Mouse (Mus musculus): Measurements from ENCODE around the gene Unc5a. TPM values are rescaled to one million over a fixed set of nuclear protein-coding genes. Genes with fewer than 3 reads are reported as not detected.

The Unc5a gene
- total and polyA plus RNA-seq, 2 experiments: 0.46 to 1.6 TPM

- no peaks in the 10 kb centered on the region; the same call in 1 of the 2 replicates for H3K4me1 ChIP-seq (ENCODE audit: control insufficient read depth, insufficient read depth, low read length)
- no peak overlapping the region for H3K27ac ChIP-seq (replicated peaks; ENCODE audit: insufficient read depth, low read depth, low read length)
- H3K27me3 ChIP-seq (ENCODE audit: control insufficient read depth, insufficient read depth, low read length): no peaks in the 10 kb centered on the region
- no peak overlapping the region for H3K9ac ChIP-seq (ENCODE audit: low read depth, low read length)
- TF ChIP-seq CTCF (IDR thresholded peaks at IDR 0.05; ENCODE audit: low read depth, low read length): no peak
- TF ChIP-seq POLR2A (IDR thresholded peaks at IDR 0.05; ENCODE audit: extremely low read depth, insufficient read depth, low read length): no peak
- no peak overlapping the region for H3K4me3 ChIP-seq (ENCODE audit: insufficient read depth, low read depth, low read length)
- DNase-seq (ENCODE audit: extremely low read depth, low read depth, low spot score): no peak
- WGBS: 73% methylated on average over 5 of the region's 5 CpGs
- H3K36me3 ChIP-seq (ENCODE audit: control insufficient read depth, insufficient read depth, low read length): no peaks in the 10 kb centered on the region
- H3K79me2 ChIP-seq (ENCODE audit: control insufficient read depth, insufficient read depth, low read length): no peaks in the 10 kb centered on the region
Observed at GRCm38 (mm10) chr13:54968636-54969035, 19.4 kb downstream of the Unc5a start.

- no peak for TF ChIP-seq CTCF (IDR thresholded peaks at IDR 0.05; ENCODE audit: low read depth, low read length)
- no peak for TF ChIP-seq POLR2A (IDR thresholded peaks at IDR 0.05; ENCODE audit: extremely low read depth, insufficient read depth, low read length)
- Histone ChIP-seq H3K9ac (ENCODE audit: low read depth, low read length) (no peak overlapping the region), H3K36me3 (ENCODE audit: control insufficient read depth, insufficient read depth, low read length) (no peaks in the 10 kb centered on the region), H3K27me3 (ENCODE audit: control insufficient read depth, insufficient read depth, low read length) (no peaks in the 10 kb centered on the region), H3K4me3 (ENCODE audit: insufficient read depth, low read depth, low read length) (no peak overlapping the region), H3K27ac (replicated peaks; ENCODE audit: insufficient read depth, low read depth, low read length) (no peak overlapping the region), H3K79me2 (ENCODE audit: control insufficient read depth, insufficient read depth, low read length) (no peaks in the 10 kb centered on the region), H3K4me1 (ENCODE audit: control insufficient read depth, insufficient read depth, low read length) (no peaks in the 10 kb centered on the region; the same call in 1 of the 2 replicates)
- DNase-seq (ENCODE audit: extremely low read depth, low read depth, low spot score): no peak
- WGBS: 52% methylated on average over 9 of the region's 9 CpGs
Observed at GRCm38 (mm10) chr13:54969513-54969912, 20.3 kb downstream of the Unc5a start.

DNA sequence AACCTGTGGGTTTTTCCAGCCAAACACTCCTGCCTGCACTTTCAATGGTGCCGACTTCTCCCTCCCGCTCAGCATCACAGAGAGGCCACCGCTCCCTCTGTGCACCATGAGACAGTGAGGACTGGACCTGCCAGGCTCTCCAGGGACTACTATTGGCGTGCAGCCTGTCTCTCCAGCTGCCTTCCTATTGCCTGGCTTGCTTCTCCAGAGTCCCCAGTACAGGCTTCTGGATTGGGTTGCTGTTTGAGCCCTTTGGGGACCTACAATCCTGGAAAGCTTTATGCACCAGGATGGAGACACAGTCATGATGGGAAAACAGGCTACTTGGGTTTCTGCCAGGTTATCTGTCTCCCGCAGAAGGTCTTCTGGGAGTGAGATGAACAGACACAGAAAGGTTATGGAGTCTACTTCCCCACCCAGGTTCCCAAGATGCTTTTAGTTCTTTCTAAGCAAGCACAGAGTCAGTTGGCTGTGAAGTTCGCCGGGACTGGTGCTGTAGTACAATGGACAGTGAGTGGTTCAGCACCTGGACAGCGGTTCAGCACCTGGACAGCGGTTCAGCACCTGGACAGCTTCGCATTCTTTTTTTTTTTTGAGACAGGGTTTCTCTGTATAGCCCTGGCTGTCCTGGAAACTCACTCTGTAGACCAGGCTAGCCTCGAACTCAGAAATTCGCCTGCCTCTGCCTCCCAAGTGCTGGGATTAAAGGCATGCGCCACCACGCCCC is 21.5 kb downstream of the Unc5a start:
- Histone ChIP-seq H3K9ac (ENCODE audit: low read depth, low read length) (no peak overlapping the region), H3K36me3 (ENCODE audit: control insufficient read depth, insufficient read depth, low read length) (no peaks in the 10 kb centered on the region), H3K4me1 (ENCODE audit: control insufficient read depth, insufficient read depth, low read length) (no peaks in the 10 kb centered on the region; the same call in 1 of the 2 replicates), H3K79me2 (ENCODE audit: control insufficient read depth, insufficient read depth, low read length) (no peaks in the 10 kb centered on the region), H3K27me3 (ENCODE audit: control insufficient read depth, insufficient read depth, low read length) (no peaks in the 10 kb centered on the region), H3K27ac (replicated peaks; ENCODE audit: insufficient read depth, low read depth, low read length) (no peak overlapping the region), H3K4me3 (ENCODE audit: insufficient read depth, low read depth, low read length) (no peak overlapping the region)
- WGBS: 45% methylated on average over 14 of the region's 14 CpGs
- no peak for DNase-seq (ENCODE audit: extremely low read depth, low read depth, low spot score)
- TF ChIP-seq CTCF (IDR thresholded peaks at IDR 0.05; ENCODE audit: low read depth, low read length) (0 out of 2 replicates have a peak, but pooled peaks have one; percentile 8), POLR2A (IDR thresholded peaks at IDR 0.05; ENCODE audit: extremely low read depth, insufficient read depth, low read length) (no peak)

GRCm38 (mm10) chr13:54975546-54975945 is 26.3 kb downstream of the Unc5a start:
- Histone ChIP-seq H3K36me3 (ENCODE audit: control insufficient read depth, insufficient read depth, low read length) (no peaks in the 10 kb centered on the region), H3K27ac (replicated peaks; ENCODE audit: insufficient read depth, low read depth, low read length) (no peak overlapping the region), H3K27me3 (ENCODE audit: control insufficient read depth, insufficient read depth, low read length) (no peaks in the 10 kb centered on the region), H3K9ac (ENCODE audit: low read depth, low read length) (no peak overlapping the region), H3K4me3 (ENCODE audit: insufficient read depth, low read depth, low read length) (no peak overlapping the region), H3K4me1 (ENCODE audit: control insufficient read depth, insufficient read depth, low read length) (no peaks in the 10 kb centered on the region; the same call in 1 of the 2 replicates), H3K79me2 (ENCODE audit: control insufficient read depth, insufficient read depth, low read length) (no peaks in the 10 kb centered on the region)
- WGBS: 50% methylated on average over 3 of the region's 3 CpGs
- no peak for TF ChIP-seq CTCF (IDR thresholded peaks at IDR 0.05; ENCODE audit: low read depth, low read length)
- no peak for TF ChIP-seq POLR2A (IDR thresholded peaks at IDR 0.05; ENCODE audit: extremely low read depth, insufficient read depth, low read length)
- DNase-seq (ENCODE audit: extremely low read depth, low read depth, low spot score): no peak

DNA sequence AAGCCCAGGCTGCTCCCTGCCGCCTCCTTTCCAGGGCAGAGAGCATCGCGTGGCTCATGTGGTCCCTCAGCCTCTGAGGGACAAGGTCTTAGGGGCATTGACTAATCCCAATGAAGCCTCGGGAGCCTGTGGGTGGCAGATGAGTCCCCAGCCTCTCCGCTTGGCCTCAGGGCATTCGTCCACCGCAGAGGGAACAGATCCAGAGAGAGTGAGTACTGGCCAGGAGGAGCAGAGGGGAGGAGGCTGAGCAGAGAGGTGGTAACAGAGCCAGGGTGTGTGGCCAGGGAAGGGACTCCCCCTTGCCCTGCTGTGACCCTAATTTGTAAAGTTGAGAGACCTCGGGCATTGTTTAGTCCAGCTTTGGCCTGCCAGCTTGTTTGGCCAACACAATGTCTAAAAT is 29.6 kb downstream of the Unc5a start:
- Histone ChIP-seq H3K4me1 (ENCODE audit: control insufficient read depth, insufficient read depth, low read length) (no peaks in the 10 kb centered on the region), H3K9ac (ENCODE audit: low read depth, low read length) (no peak overlapping the region), H3K27me3 (ENCODE audit: control insufficient read depth, insufficient read depth, low read length) (no peaks in the 10 kb centered on the region), H3K36me3 (ENCODE audit: control insufficient read depth, insufficient read depth, low read length) (no peaks in the 10 kb centered on the region), H3K79me2 (ENCODE audit: control insufficient read depth, insufficient read depth, low read length) (no peaks in the 10 kb centered on the region), H3K4me3 (ENCODE audit: insufficient read depth, low read depth, low read length) (no peak overlapping the region), H3K27ac (replicated peaks; ENCODE audit: insufficient read depth, low read depth, low read length) (no peak overlapping the region)
- DNase-seq (ENCODE audit: extremely low read depth, low read depth, low spot score): no peak
- no peak for TF ChIP-seq CTCF (IDR thresholded peaks at IDR 0.05; ENCODE audit: low read depth, low read length)
- TF ChIP-seq POLR2A (IDR thresholded peaks at IDR 0.05; ENCODE audit: extremely low read depth, insufficient read depth, low read length): no peak
- WGBS: 59% methylated on average over 8 of the region's 8 CpGs

DNA sequence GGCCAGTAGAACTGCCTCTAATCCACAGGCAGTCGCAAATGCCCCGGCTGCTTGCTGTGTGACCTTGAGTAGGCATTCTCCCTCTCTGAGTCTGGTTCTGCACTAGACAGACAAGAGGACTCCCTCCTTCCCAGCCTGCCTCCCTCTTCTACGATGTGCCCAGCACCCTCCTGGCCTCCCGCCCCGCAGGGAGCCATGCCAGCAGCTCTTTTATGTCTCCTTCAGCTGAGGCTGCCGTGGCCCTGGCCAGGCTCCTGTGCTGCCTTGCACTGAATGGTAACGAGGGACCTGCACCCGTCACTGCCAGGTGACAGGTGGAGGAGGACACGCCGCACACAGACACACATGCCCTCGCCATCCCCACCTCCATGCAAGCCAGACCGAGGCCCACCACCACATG is 31.7 kb downstream of the Unc5a start:
- H3K79me2 ChIP-seq (ENCODE audit: control insufficient read depth, insufficient read depth, low read length): no peaks in the 10 kb centered on the region
- no peak overlapping the region for H3K9ac ChIP-seq (ENCODE audit: low read depth, low read length)
- 79% methylated on average over 12 of the region's 12 CpGs for WGBS
- no peak overlapping the region for H3K27ac ChIP-seq (replicated peaks; ENCODE audit: insufficient read depth, low read depth, low read length)
- no peak for DNase-seq (ENCODE audit: extremely low read depth, low read depth, low spot score)
- TF ChIP-seq CTCF (IDR thresholded peaks at IDR 0.05; ENCODE audit: low read depth, low read length) (no peak), POLR2A (IDR thresholded peaks at IDR 0.05; ENCODE audit: extremely low read depth, insufficient read depth, low read length) (no peak)
- no peak overlapping the region for H3K4me3 ChIP-seq (ENCODE audit: insufficient read depth, low read depth, low read length)
- H3K4me1 ChIP-seq (ENCODE audit: control insufficient read depth, insufficient read depth, low read length): no peaks in the 10 kb centered on the region
- H3K27me3 ChIP-seq (ENCODE audit: control insufficient read depth, insufficient read depth, low read length): no peaks in the 10 kb centered on the region
- H3K36me3 ChIP-seq (ENCODE audit: control insufficient read depth, insufficient read depth, low read length): no peaks in the 10 kb centered on the region
